Mouse (Mus musculus) large intestine, adult 2 months (tissue): ENCODE measurements around the gene Rapsn. TPM values are rescaled to one million over a fixed set of nuclear protein-coding genes. Genes with fewer than 3 reads are reported as not detected.

Source experiments
- DNase-seq: peaks from one replicate; pipeline ENCODE4 v3.0.0-alpha.2; 2012; ENCODE audit warnings: low read depth, low spot score
- WGBS: fragments of 180-500 bp; shearing (Covaris S2); methylation state at CpG from one replicate; pipeline ENCODE4 v1.1.7; 2018; 5-methylcytosine and 5-hydroxymethylcytosine counted together
- polyA plus RNA-seq: library from polyadenylated mRNA; depleted of rRNA; stranded (reverse); fragments of >200 nt; gene quantifications from 2 replicates; pipeline ENCODE4 v1.2.3, GENCODE M21; 2012

Rapsn gene
- polyA plus RNA-seq, 1 experiment: 0.50 TPM

- 76% methylated on average over 3 of the region's 3 CpGs for WGBS
- no peak for DNase-seq
Observed at GRCm38 (mm10) chr2:91051917-91052316, 16.5 kb downstream of the Rapsn start.

- no peak for DNase-seq
- WGBS: 31% methylated on average over 2 of the region's 2 CpGs
Observed at GRCm38 (mm10) chr2:91052752-91053151, 17.3 kb downstream of the Rapsn start.

DNA sequence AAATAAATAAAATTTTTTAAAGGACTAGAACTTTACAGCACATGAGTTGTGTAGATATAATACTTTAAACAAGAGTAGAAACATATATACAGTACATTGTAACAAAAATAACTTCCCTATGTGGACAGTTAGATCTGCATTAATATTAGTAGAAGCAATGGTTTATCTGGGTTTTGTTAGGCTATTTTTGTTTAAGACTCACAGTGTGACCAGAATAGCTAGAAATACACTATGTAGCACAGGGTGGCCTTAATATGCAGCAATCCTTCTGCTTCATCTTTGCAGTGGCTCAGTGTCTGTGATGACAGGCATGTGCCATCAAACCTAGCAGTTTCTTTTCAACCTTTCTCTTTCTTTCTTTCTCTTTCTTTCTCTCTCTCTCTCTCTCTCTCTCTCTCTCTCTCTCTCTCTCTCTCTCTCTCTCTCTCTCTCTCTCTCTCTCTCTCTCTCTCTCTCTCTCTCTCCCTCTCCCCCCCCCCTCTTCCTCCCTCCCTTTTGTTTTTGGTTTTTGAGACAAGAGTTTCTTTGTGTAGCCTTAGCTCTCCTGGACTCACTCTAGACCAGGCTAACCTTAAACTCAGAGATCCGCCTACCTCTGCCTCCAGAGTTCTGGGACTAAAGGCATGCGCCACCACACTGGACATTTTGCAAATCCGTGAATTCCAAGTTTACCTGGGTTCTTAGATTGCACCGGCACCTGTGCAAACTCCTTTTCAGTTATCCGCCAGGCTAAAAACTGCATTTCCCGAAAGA is 17.9 kb downstream of the Rapsn start:
- WGBS: 0% methylated on average over 6 of the region's 6 CpGs
- no peak for DNase-seq

DNA sequence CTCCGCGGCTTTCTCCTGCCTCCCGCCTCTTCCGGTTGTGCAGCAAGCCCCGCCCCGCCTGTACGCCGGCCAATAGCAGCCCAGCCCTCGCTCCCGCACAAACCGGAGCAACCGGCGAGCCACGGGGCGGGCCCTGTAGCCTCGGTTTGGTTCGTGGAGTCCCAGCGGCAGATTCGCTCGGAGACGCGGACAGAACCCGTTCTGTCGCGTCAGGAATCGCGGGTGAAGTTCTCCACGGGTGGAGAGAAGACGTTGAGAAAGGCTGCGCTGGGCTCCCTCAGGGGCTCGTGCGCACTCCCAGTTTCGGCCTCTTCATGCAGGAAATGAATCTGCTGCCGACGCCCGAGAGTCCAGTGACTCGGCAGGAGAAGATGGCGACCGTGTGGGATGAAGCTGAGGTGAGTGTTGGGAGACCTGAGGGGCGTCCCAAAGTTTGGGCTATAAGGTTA is 18.5 kb downstream of the Rapsn start, which contains the start of gene Psmc3:
Gene Psmc3, plus strand, starts transcription at position 76 of the 449 bp plus-strand sequence.
- 1% methylated on average over 40 of the region's 40 CpGs for WGBS
- peak; percentile 78 for DNase-seq

GRCm38 (mm10) chr2:91058435-91058834 is 23.0 kb downstream of the Rapsn start:
- DNase-seq: no peak
- WGBS: 94% methylated on average over 5 of the region's 5 CpGs

GRCm38 (mm10) chr2:91059376-91059775 is 24.0 kb downstream of the Rapsn start:
- WGBS: 98% methylated on average over 2 of the region's 2 CpGs
- no peak for DNase-seq

DNA sequence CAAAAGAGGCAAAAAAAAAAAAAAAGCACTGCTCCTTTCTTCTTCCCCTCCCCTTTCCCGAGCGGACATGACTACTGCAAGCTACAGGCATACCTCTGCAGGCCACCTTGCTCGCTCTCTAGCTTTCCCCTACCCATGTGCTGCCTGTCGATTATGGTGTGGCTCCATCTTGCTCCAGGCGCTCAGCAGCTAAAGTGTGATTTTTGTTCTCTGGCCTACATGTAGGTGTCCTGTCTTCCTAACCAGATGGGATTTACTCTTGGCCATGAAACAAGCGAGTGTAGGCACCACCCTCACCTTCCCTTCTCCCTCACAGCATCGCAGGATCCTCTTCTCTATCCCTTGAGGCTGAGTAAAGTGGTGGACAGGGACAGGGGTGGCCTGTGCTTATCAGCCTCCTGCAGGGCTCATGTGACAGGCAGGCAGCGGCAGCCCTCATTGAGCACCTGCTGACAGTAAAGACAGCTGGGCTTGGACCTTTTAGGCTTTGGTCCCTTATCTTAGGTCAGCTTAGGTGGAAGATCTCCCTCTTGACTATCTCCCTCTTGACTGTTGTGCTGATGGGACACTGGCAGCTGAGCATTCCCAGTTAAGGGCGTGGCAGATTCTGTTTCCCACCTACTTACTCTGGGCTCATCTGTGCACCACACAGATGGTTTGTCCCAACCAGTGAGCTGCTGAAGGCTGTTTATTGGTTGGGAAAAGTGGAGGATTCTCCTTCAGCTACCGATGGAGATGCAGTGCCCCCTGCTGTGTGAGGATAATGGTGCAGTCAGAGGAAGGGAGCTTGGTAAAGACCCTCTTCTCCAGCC is 25.3 kb downstream of the Rapsn start:
- 78% methylated on average over 10 of the region's 10 CpGs for WGBS
- DNase-seq: no peak

- no peak for DNase-seq
- WGBS: 73% methylated on average over 6 of the region's 6 CpGs
Observed at GRCm38 (mm10) chr2:91061849-91062481, 26.5 kb downstream of the Rapsn start.

DNA sequence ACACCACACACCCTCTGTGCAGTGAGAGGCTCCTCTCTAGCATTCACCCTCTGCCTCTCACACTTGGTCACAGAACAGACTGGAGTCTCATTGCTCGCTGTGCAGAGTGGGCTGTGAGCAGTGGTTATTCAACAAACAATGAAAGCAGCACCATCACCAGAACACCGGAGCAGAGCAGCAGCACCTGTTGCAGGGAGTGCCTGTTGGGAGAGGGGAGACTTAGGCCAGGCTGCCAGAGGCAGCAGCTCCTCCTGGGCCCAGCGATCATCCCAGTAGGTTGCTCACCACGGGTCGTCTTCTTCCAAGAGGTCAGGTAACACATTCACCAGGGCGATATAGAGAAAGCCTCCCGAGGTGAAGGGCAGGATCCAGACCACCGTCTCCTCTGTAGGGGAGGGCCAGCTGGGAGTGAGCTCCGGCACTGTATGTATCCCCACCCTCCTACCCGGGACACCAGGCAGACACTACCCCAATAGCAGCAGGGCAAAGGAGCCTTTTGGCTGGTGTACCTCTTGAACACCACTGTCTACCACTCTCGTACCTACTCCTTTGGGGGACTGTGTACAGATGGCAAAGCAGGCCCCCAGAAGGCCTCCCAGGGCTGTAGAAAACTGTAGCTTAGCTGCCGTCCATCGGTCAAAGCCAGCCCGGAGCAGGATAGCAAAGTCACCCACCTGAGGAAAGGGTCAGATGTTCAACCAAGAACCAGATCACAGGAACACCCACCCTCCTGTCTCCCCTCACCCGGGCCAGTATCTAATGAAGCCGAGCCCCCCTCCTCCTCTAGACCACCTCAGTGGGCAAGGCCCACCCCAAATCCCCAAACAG is 27.6 kb downstream of the Rapsn start:
- DNase-seq: no peak
- WGBS: 88% methylated on average over 16 of the region's 16 CpGs

GRCm38 (mm10) chr2:91064211-91064610 is 28.8 kb downstream of the Rapsn start:
- 87% methylated on average over 6 of the region's 6 CpGs for WGBS
- no peak for DNase-seq

- WGBS: 59% methylated on average over 3 of the region's 3 CpGs
- no peak for DNase-seq
Observed at GRCm38 (mm10) chr2:91065544-91065943, 30.1 kb downstream of the Rapsn start.

DNA sequence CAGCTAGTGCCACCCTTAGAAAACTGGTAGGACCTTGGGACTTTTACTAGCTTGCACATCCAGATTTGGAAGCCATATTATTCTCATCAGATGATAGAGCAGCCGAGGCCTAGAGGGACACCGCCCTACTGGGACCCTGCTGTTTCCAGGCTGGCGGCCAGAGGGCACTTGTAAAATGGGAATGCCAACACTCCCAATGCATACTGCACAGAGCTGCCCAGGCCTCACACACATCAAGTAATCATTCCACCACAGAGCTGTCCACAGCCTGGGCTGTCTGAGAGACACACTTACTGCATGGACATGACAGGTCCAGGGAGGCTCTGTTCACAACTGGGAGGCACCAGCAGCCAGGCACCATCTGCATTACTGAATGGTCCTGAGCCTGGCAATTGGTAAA is 31.0 kb downstream of the Rapsn start:
- WGBS: 65% methylated on average over 3 of the region's 3 CpGs
- no peak for DNase-seq

GRCm38 (mm10) chr2:91068162-91068871 is 32.9 kb downstream of the Rapsn start:
- no peak for DNase-seq
- WGBS: 61% methylated on average over 13 of the region's 13 CpGs

DNA sequence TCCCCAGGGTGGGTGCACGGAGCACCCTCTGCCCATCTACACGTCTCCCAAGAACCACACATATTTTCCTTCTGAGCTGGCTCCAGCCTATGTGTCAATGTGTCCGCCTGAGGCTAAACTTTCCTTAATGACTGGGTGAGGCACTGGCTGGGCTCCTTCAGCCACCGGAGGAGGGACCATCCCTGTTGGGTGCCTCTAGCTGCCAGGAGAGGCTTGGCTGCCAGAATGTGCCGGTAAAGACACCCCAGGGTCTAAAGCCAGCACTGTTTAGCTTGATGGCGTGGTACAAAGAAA is 33.4 kb downstream of the Rapsn start:
- WGBS: 27% methylated on average over 6 of the region's 6 CpGs

DNA sequence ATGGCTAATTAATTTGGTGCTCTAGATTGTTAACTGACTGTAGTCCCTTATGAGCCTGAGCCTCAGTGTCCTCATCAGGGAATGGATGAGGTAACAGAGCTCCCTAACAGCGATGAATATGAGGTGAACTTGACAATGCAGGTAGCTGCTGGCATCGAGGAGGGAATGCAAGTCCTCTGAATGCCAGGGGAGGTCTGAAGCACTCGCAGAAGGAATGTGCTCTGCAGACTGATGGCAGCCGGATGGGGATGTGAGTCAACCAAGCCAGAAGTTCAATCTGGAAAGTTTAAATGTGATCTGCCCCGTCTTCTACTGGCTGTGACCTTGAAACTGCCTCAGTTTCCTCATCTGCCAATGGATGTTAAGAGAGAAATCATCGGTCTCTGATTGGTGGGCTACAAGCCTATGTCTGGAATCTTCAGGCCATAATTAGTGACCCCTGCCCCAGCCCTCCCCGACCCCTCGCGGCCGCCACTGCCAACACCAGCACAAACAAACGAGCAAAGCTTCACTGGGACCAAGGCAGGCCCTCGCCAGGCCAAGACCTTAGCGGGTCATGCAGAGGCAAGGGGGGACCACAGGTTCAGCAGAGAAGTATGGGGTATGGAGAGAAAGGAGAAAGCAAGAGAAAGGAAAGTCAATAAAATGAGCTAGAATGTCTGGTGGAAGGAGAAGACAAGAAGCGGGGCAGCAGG is 34.0 kb downstream of the Rapsn start:
- DNase-seq: no peak
- 9% methylated on average over 14 of the region's 14 CpGs for WGBS

More for the DNA sequence above, 33.4 kb downstream of the Rapsn start:
- DNase-seq: no peak

DNA sequence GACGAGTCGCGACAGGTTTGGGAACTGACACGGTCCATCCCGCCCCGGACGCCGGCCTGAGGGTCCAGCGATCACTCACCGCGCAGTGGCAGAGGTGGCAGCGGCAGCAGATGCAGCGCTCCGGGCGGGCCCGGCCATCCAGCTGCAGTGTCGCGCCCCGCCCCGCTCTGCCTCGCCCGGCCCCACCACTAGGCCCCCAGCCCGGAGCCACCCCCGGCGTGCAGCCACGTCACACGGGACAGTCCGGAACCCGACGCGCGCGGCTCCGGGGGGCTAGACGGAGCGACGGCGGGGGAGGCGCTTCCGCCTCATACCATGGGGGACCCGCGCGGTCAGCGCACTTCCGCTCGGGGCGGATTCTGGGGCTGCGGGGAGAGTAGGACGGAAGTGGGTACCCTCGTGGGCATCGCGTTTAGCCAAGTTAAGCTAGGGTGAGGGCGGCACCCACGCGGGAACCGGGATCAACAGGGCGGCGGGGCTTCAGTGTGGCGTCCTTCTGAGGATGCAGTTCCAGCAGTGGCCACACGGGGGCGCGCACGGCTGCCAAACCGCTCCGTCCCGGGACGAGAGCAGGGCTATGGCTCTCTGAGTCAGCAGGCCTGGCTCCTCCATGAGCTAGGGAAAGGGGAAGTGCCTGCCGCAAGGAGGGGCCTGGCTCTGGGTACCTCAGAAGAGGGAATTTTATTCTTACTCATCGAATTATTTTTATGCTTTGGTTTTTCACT is 34.8 kb downstream of the Rapsn start, which contains the start of gene Slc39a13:
Gene Slc39a13, minus strand, starts transcription at position 342 of the 725 bp plus-strand sequence.
- under 1% methylated on average over 63 of the region's 69 CpGs for WGBS

GRCm38 (mm10) chr2:91071059-91071458 is 35.6 kb downstream of the Rapsn start:
- WGBS: 90% methylated on average over 10 of the region's 10 CpGs

More for the DNA sequence above, 34.8 kb downstream of the Rapsn start, which contains the start of gene Slc39a13:
- peak; percentile 73 for DNase-seq

GRCm38 (mm10) chr2:91072092-91072491 is 36.7 kb downstream of the Rapsn start:
- WGBS: 22% methylated on average over 1 of the region's 1 CpGs
- DNase-seq: no peak

More at GRCm38 (mm10) chr2:91071059-91071458, 35.6 kb downstream of the Rapsn start:
- no peak for DNase-seq
